Mouse (Mus musculus) limb, embryonic 10.5 days (tissue): ENCODE results near the gene Prrg2. TPM values are rescaled to one million over a fixed set of nuclear protein-coding genes. Genes with fewer than 3 reads are reported as not detected.

Experiments used
- DNase-seq: peaks from one replicate; pipeline ENCODE4 v3.0.0-alpha.2; 2017; ENCODE audit warnings: low spot score
- H3K27ac ChIP-seq: fragments of 300-500 bp; sonication (generic); 2 replicates; pipeline ENCODE4 v1.5.1; 2016; ENCODE audit warnings: mild to moderate bottlenecking
- H3K27me3 ChIP-seq: fragments of 300-500 bp; sonication (generic); 2 replicates; pipeline ENCODE4 v1.6.1; 2016; ENCODE audit warnings: low read depth, mild to moderate bottlenecking; ENCODE audit not compliant: poor library complexity, severe bottlenecking
- H3K36me3 ChIP-seq: fragments of 300-500 bp; sonication (generic); 2 replicates; pipeline ENCODE4 v1.6.1; 2016; ENCODE audit warnings: mild to moderate bottlenecking, moderate library complexity
- H3K4me1 ChIP-seq: fragments of 300-500 bp; sonication (generic); 2 replicates; pipeline ENCODE4 v1.6.1; 2016
- H3K4me3 ChIP-seq: fragments of 300-500 bp; sonication (generic); 2 replicates; pipeline ENCODE4 v1.5.1; 2016; ENCODE audit warnings: mild to moderate bottlenecking, moderate library complexity
- H3K9me3 ChIP-seq: fragments of 300-500 bp; sonication (generic); replicated peaks from 2 replicates; pipeline ENCODE4 v1.6.1; 2016; ENCODE audit warnings: mild to moderate bottlenecking
- WGBS: fragments of 180-500 bp; shearing (Covaris S2); methylation state at CpG from one replicate; pipeline ENCODE4 v1.1.7; 2016; 5-methylcytosine and 5-hydroxymethylcytosine counted together
- polyA plus RNA-seq: library from polyadenylated mRNA; unstranded; fragments of >200 nt; fragmentation: Nextera tagmentation; extraction: Ambion mirVana; gene quantifications from 2 replicates; pipeline ENCODE4 v1.2.1, GENCODE M21; 2016

The Prrg2 gene
- polyA plus RNA-seq, 1 experiment from 2014 or later, result 24.8 TPM

- H3K36me3 ChIP-seq, result peaks cover 69% of the 10 kb centered on the region
- no peaks in the 10 kb centered on the region for H3K27me3 ChIP-seq
- no peak for DNase-seq
- peaks cover 11% of the 10 kb centered on the region for H3K4me1 ChIP-seq
- no peak overlapping the region for H3K4me3 ChIP-seq
- H3K27ac ChIP-seq, result peak overlapping the region; percentile 46; the same call in 1 of the 2 replicates
- WGBS, result 77% methylated on average over 25 of the region's 25 CpGs
- H3K9me3 ChIP-seq, result no peaks in the 10 kb centered on the region
Measured at GRCm38 (mm10) chr7:45082401-45083299, 20.2 kb upstream of the Prrg2 start.

GRCm38 (mm10) chr7:45081016-45081415 is 18.5 kb upstream of the Prrg2 start:
- no peak for DNase-seq
- 51% methylated on average over 5 of the region's 5 CpGs for WGBS
- Histone ChIP-seq H3K27me3 (no peaks in the 10 kb centered on the region), H3K4me3 (no peak overlapping the region), H3K36me3 (peaks cover 69% of the 10 kb centered on the region), H3K9me3 (no peaks in the 10 kb centered on the region), H3K27ac (no peak overlapping the region), H3K4me1 (peaks cover 11% of the 10 kb centered on the region)

DNA sequence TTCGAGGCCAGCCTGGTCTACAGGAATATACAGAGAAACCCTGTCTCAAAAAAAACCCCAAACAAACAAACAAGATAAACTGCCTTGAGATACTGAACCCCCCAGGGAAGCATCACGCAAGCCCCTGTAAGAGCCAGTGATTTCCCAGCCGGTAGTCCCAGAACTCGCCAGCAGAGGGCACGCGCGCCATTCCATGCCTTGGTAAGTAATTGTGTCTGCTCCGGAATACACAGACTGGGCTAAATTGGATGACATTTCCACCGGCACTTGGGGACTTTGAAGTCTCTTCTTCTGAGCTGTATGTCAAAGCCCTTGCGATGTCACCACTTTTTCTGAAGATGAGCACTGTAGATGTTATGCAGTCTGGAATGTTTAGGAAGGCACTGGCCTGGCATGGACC is 17.4 kb upstream of the Prrg2 start:
- WGBS, result 2% methylated on average over 10 of the region's 10 CpGs
- no peaks in the 10 kb centered on the region for H3K27me3 ChIP-seq
- H3K27ac ChIP-seq, result no peak overlapping the region
- no peak overlapping the region for H3K4me3 ChIP-seq
- peaks cover 11% of the 10 kb centered on the region for H3K4me1 ChIP-seq
- H3K9me3 ChIP-seq, result no peaks in the 10 kb centered on the region
- peaks cover 69% of the 10 kb centered on the region for H3K36me3 ChIP-seq
- DNase-seq, result peak; percentile 96

- peak; percentile 86 for DNase-seq
- H3K36me3 ChIP-seq, result peaks cover 69% of the 10 kb centered on the region
- peaks cover 10% of the 10 kb centered on the region for H3K4me1 ChIP-seq
- H3K27ac ChIP-seq, result no peak overlapping the region
- no peaks in the 10 kb centered on the region for H3K27me3 ChIP-seq
- WGBS, result 43% methylated on average over 9 of the region's 9 CpGs
- H3K4me3 ChIP-seq, result 0 out of 2 replicates have a peak overlapping the region, but pooled peaks have one; percentile 2
- no peaks in the 10 kb centered on the region for H3K9me3 ChIP-seq
Measured at GRCm38 (mm10) chr7:45078513-45078912, 16.0 kb upstream of the Prrg2 start.

DNA sequence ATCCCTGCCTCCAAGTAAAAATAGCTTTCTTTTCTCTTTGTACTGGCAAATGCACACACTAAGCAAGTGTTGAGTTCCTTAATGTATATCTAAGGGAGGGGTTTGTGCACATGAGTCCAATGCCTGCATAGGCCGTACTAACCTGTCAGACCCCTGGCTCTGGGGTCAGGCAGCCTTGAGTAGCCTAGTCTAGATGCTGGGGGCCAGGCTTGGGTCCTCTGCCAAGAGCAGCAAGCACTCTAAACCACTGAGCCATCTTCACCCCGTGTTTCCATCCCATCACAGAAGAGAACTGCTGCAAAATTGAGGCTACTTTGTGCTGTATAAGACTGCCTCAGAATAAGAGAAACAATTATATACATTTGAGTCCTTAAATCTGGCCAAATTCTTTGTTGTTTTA is 15.4 kb upstream of the Prrg2 start:
- Histone ChIP-seq H3K36me3 (peaks cover 69% of the 10 kb centered on the region), H3K27ac (no peak overlapping the region), H3K9me3 (no peaks in the 10 kb centered on the region), H3K27me3 (no peaks in the 10 kb centered on the region), H3K4me1 (peaks cover 5% of the 10 kb centered on the region), H3K4me3 (no peak overlapping the region)
- WGBS, result 93% methylated on average over 2 of the region's 2 CpGs
- DNase-seq, result no peak

DNA sequence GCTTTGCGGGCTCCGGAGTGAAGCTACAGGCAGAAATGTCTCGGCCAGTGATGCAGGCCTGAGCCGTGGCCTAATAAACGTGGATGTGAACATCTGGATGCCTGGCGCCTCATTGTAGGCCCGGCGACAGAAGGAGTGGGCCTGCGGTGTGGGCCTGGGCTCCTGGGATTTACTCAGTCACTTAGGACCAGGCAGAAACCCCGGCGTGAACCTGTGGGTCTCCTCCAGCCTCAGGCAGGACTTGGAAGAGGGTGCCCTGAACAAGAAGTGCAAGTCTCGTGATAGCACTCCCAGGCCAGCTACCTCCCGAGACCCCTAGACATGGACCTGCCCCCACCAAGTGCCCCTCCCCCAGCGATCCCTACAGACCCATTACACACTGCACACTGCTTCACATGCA is 14.8 kb upstream of the Prrg2 start:
- Histone ChIP-seq H3K27ac (no peak overlapping the region), H3K27me3 (no peaks in the 10 kb centered on the region), H3K4me3 (no peak overlapping the region), H3K36me3 (peaks cover 66% of the 10 kb centered on the region), H3K9me3 (no peaks in the 10 kb centered on the region), H3K4me1 (peaks cover under 1% of the 10 kb centered on the region)
- WGBS, result 87% methylated on average over 14 of the region's 14 CpGs
- no peak for DNase-seq

DNA sequence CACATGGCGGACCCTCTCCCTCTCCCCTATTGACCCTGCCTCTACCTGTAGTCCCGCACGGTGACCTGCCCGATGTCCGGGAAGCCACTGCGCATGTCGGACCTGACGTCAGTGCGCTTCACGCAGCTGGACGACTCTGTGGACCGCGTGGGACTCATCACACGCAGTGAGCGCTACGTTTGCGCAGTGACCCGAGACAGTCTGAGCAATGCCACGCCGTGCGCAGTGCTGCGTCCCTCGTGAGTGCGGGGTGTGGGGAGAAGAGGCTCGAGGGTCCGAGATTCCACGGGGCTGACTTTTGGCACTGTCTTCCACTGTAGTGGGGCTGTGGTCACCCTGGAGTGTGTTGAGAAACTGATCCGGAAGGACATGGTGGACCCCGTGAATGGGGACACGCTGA is 14.0 kb upstream of the Prrg2 start:
- H3K27ac ChIP-seq, result no peak overlapping the region
- H3K27me3 ChIP-seq, result no peaks in the 10 kb centered on the region
- DNase-seq, result no peak
- H3K4me3 ChIP-seq, result no peak overlapping the region
- no peaks in the 10 kb centered on the region for H3K9me3 ChIP-seq
- 89% methylated on average over 30 of the region's 30 CpGs for WGBS
- H3K4me1 ChIP-seq, result no peaks in the 10 kb centered on the region; the same call in 1 of the 2 replicates
- H3K36me3 ChIP-seq, result peaks cover 63% of the 10 kb centered on the region

DNA sequence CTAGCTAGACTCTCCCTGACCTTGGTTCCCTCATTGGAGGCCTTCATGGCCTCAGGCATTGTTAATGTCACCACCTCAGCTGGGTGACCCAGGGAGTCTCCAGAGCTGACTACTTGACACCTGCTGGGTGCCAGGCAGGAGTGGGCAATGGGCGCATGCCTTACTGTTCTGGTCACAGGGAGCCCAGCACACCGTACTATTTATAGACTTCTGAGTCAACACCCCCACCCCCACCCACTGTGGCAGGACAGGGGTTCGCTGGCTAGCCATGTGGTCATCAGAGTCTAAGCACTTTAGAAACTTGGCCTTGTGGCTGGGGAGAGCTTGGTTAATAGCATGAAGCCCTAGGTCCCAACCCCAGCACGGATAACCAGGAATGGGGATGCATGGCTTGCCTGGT is 12.9 kb upstream of the Prrg2 start:
- Histone ChIP-seq H3K27me3 (no peaks in the 10 kb centered on the region), H3K4me1 (no peaks in the 10 kb centered on the region; the same call in 1 of the 2 replicates), H3K4me3 (no peak overlapping the region), H3K27ac (no peak overlapping the region), H3K9me3 (no peaks in the 10 kb centered on the region), H3K36me3 (peaks cover 57% of the 10 kb centered on the region)
- 93% methylated on average over 4 of the region's 4 CpGs for WGBS
- no peak for DNase-seq

- Histone ChIP-seq H3K27ac (no peak overlapping the region), H3K9me3 (no peaks in the 10 kb centered on the region), H3K4me3 (no peak overlapping the region), H3K4me1 (no peaks in the 10 kb centered on the region; the same call in 1 of the 2 replicates), H3K27me3 (no peaks in the 10 kb centered on the region), H3K36me3 (peaks cover 59% of the 10 kb centered on the region)
- no peak for DNase-seq
- 91% methylated on average over 12 of the region's 12 CpGs for WGBS
Measured at GRCm38 (mm10) chr7:45073949-45074348, 11.5 kb upstream of the Prrg2 start.

- H3K27ac ChIP-seq, result no peak overlapping the region
- DNase-seq, result no peak
- WGBS, result 80% methylated on average over 7 of the region's 7 CpGs
- no peak overlapping the region for H3K4me3 ChIP-seq
- no peaks in the 10 kb centered on the region for H3K9me3 ChIP-seq
- no peaks in the 10 kb centered on the region for H3K27me3 ChIP-seq
- no peaks in the 10 kb centered on the region; the same call in 1 of the 2 replicates for H3K4me1 ChIP-seq
- H3K36me3 ChIP-seq, result peaks cover 57% of the 10 kb centered on the region
Measured at GRCm38 (mm10) chr7:45073171-45073707, 10.8 kb upstream of the Prrg2 start.

DNA sequence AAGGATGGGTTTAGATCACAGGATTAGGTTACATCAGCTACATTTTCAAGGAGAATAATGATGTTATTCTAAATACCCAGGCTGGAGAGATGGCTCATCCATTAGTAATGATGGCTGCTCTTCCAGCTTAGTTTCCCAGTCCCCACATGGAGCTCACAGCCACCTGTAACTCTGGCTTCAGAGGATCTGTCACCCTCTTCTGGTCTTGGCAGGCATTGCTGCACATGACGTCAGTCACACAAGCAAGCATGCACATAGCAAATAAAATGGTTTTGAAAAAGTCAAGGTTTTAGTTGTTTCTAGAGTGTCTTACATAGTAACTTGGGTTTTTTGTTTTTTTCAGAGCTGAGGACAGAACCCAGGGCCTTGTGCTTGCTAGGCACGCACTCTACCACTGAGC is 9.8 kb upstream of the Prrg2 start:
- Histone ChIP-seq H3K4me3 (no peak overlapping the region), H3K27ac (no peak overlapping the region), H3K27me3 (no peaks in the 10 kb centered on the region), H3K9me3 (no peaks in the 10 kb centered on the region), H3K4me1 (no peaks in the 10 kb centered on the region; the same call in 1 of the 2 replicates), H3K36me3 (peaks cover 48% of the 10 kb centered on the region)
- 86% methylated on average over 2 of the region's 2 CpGs for WGBS
- no peak for DNase-seq

GRCm38 (mm10) chr7:45069671-45070070 is 7.2 kb upstream of the Prrg2 start:
- Histone ChIP-seq H3K4me3 (no peak overlapping the region), H3K27me3 (no peaks in the 10 kb centered on the region), H3K9me3 (no peaks in the 10 kb centered on the region), H3K27ac (no peak overlapping the region), H3K36me3 (peaks cover 22% of the 10 kb centered on the region), H3K4me1 (0 out of 2 replicates have a peak, but pooled peaks cover 2% of the 10 kb centered on the region)
- WGBS, result 95% methylated on average over 2 of the region's 2 CpGs
- no peak for DNase-seq

- Histone ChIP-seq H3K36me3 (peaks cover 5% of the 10 kb centered on the region; the same call in 1 of the 2 replicates), H3K4me1 (peaks cover 13% of the 10 kb centered on the region), H3K27ac (no peak overlapping the region), H3K9me3 (no peaks in the 10 kb centered on the region), H3K27me3 (no peaks in the 10 kb centered on the region), H3K4me3 (no peak overlapping the region)
- DNase-seq, result peak; percentile 63
- WGBS, result 38% methylated on average over 5 of the region's 5 CpGs
Measured at GRCm38 (mm10) chr7:45068000-45068318, 5.5 kb upstream of the Prrg2 start.
